In genomic region chr11:79670411-79670945, GRCm38 (mm10) we compare ENCODE assay signal across 9 mouse cellular contexts.
A peak's percentile ranks its signal among the peaks of the same experiment; 100 is the strongest.
DNase-seq lines count a peak whose midpoint lies in the region; ATAC-seq and TF ChIP-seq lines count a peak whose summit lies in the region.
"Had no signal": no experiment of that assay in that cellular context is flagged by ENCODE, and none has a peak within 500 bp of the region (broad histone marks: within the 10 kb centered on the region; RNA-seq: fewer than 3 reads in every experiment).

No protein-coding gene starts in this region.

- H3K4me3 ChIP-seq in heart, embryonic 10.5 days = no peak overlapping the region
- H3K4me3 ChIP-seq in neural tube, embryonic 11.5 days (ENCODE audit: low read depth, low read length) = no peak overlapping the region
- H3K4me3 ChIP-seq in neural tube, embryonic 15.5 days (replicated peaks) = no peak overlapping the region
- H3K4me3 ChIP-seq in hindbrain, embryonic 11.5 days (ENCODE audit: low read depth, low read length) = no peak overlapping the region
- H3K4me3 ChIP-seq in olfactory bulb, adult 2 months (ENCODE audit: insufficient read depth, low read depth, low read length) = no peak overlapping the region

- intact Hi-C loops in heart, postnatal 25 days (cut with DNase I) = no loop called here

- WGBS in heart, embryonic 10.5 days = 67% methylated on average over 7 of the region's 7 CpGs
- WGBS in neural tube, embryonic 11.5 days = 59% methylated on average over 7 of the region's 7 CpGs
- WGBS in neural tube, embryonic 15.5 days = 66% methylated on average over 7 of the region's 7 CpGs
- 76% methylated on average over 7 of the region's 7 CpGs for WGBS in hindbrain, embryonic 11.5 days
- 12% methylated on average over 7 of the region's 7 CpGs for WGBS in olfactory bulb, adult 2 months

- peaks cover 10% of the 10 kb centered on the region; the same call in 1 of the 2 replicates for H3K27me3 ChIP-seq in heart, embryonic 10.5 days (ENCODE audit: insufficient read depth, poor library complexity, severe bottlenecking)
- H3K27me3 ChIP-seq in neural tube, embryonic 11.5 days (ENCODE audit: control insufficient read depth, insufficient read depth, low read length) = no peaks in the 10 kb centered on the region
- H3K27me3 ChIP-seq in neural tube, embryonic 15.5 days (replicated peaks) = no peaks in the 10 kb centered on the region
- no peaks in the 10 kb centered on the region for H3K27me3 ChIP-seq in hindbrain, embryonic 11.5 days (ENCODE audit: control insufficient read depth, insufficient read depth, low read length)

- no peak overlapping the region for H3K9ac ChIP-seq in neural tube, embryonic 11.5 days (ENCODE audit: low read length)
- H3K9ac ChIP-seq in neural tube, embryonic 15.5 days (replicated peaks) = no peak overlapping the region
- H3K9ac ChIP-seq in hindbrain, embryonic 11.5 days (ENCODE audit: low read depth, low read length) = no peak overlapping the region

- H3K4me2 ChIP-seq in neural tube, embryonic 11.5 days (ENCODE audit: low read depth) = no peak overlapping the region
- no peak overlapping the region for H3K4me2 ChIP-seq in neural tube, embryonic 15.5 days
- no peak overlapping the region for H3K4me2 ChIP-seq in hindbrain, embryonic 11.5 days (replicated peaks; ENCODE audit: low read depth, low read length)

- no peak for DNase-seq in heart, embryonic 10.5 days (ENCODE audit: low spot score)
- DNase-seq in heart, postnatal 25 days (ENCODE audit: low spot score) = no peak
- no peak for DNase-seq in neural tube, embryonic 11.5 days (ENCODE audit: low spot score)
- no peak for DNase-seq in hindbrain, embryonic 11.5 days (ENCODE audit: low spot score)
- DNase-seq in c-Kit-positive CD71-positive TER-119-positive erythroid progenitor cells, embryonic 14.5 days (ENCODE audit: low spot score) = no peak
- no peak for DNase-seq in right cerebral cortex, postnatal 14 days
- DNase-seq: cerebellum, postnatal 25 days had no signal

- no peak for ATAC-seq in neural tube, embryonic 11.5 days (ENCODE audit: insufficient read depth, low FRiP score, low TSS enrichment)
- no peak for ATAC-seq in neural tube, embryonic 15.5 days (ENCODE audit: low FRiP score)
- ATAC-seq in hindbrain, embryonic 11.5 days (ENCODE audit: low FRiP score) = no peak

- H3K36me3 ChIP-seq in heart, embryonic 10.5 days = no peaks in the 10 kb centered on the region
- no peaks in the 10 kb centered on the region; the same call in 1 of the 2 replicates for H3K36me3 ChIP-seq in neural tube, embryonic 11.5 days (ENCODE audit: control insufficient read depth, insufficient read depth, low read length)
- H3K36me3 ChIP-seq in neural tube, embryonic 15.5 days = no peaks in the 10 kb centered on the region
- no peaks in the 10 kb centered on the region for H3K36me3 ChIP-seq in hindbrain, embryonic 11.5 days (ENCODE audit: control insufficient read depth, insufficient read depth, low read length)

- no peaks in the 10 kb centered on the region for H3K9me3 ChIP-seq in heart, embryonic 10.5 days
- no peaks in the 10 kb centered on the region for H3K9me3 ChIP-seq in neural tube, embryonic 11.5 days (ENCODE audit: control insufficient read depth, low read length)
- no peaks in the 10 kb centered on the region for H3K9me3 ChIP-seq in neural tube, embryonic 15.5 days (replicated peaks)
- H3K9me3 ChIP-seq in hindbrain, embryonic 11.5 days (ENCODE audit: control insufficient read depth, low read length) = no peaks in the 10 kb centered on the region

- H3K4me1 ChIP-seq in heart, embryonic 10.5 days = peaks cover 43% of the 10 kb centered on the region
- 0 out of 2 replicates have a peak, but pooled peaks cover 2% of the 10 kb centered on the region for H3K4me1 ChIP-seq in neural tube, embryonic 11.5 days (ENCODE audit: control insufficient read depth, insufficient read depth, low read length)
- peaks cover 39% of the 10 kb centered on the region for H3K4me1 ChIP-seq in neural tube, embryonic 15.5 days
- H3K4me1 ChIP-seq in hindbrain, embryonic 11.5 days (replicated peaks; ENCODE audit: control insufficient read depth, insufficient read depth, low read length) = 0 out of 2 replicates have a peak, but pooled peaks cover 3% of the 10 kb centered on the region
- peaks cover 85% of the 10 kb centered on the region for H3K4me1 ChIP-seq in olfactory bulb, adult 2 months (ENCODE audit: control insufficient read depth, insufficient read depth, low read length)

- TF ChIP-seq POLR2A in olfactory bulb, adult 2 months (IDR thresholded peaks at IDR 0.05; ENCODE audit: insufficient read depth, low read depth, low read length) = no peak

- H3K27ac ChIP-seq in heart, embryonic 10.5 days = peak overlapping the region; percentile 79; the same call in 1 of the 2 replicates
- H3K27ac ChIP-seq in neural tube, embryonic 11.5 days (ENCODE audit: low read depth, low read length) = 0 out of 2 replicates have a peak overlapping the region, but pooled peaks have one; percentile 42
- H3K27ac ChIP-seq in neural tube, embryonic 15.5 days (replicated peaks) = no peak overlapping the region; the same call in 1 of the 2 replicates
- peak overlapping the region; percentile 43; the same call in 1 of the 2 replicates for H3K27ac ChIP-seq in hindbrain, embryonic 11.5 days (ENCODE audit: low read depth, low read length)
- H3K27ac ChIP-seq in olfactory bulb, adult 2 months (ENCODE audit: insufficient read depth, low read depth, low read length) = peak overlapping the region; percentile 99

- TF ChIP-seq CTCF in olfactory bulb, adult 2 months (IDR thresholded peaks at IDR 0.05; ENCODE audit: insufficient read depth, low read depth, low read length) = no peak
